Mouse (Mus musculus) megakaryocyte, embryonic 14.5 days (primary cell): Measurements from ENCODE around the gene Doc2b.

Source experiments
- FLI1 ChIP-seq: IDR thresholded peaks from 2 replicates; pipeline ENCODE4 v1.6.1; 2012; ENCODE audit warnings: low read length, inconsistent platforms, mixed read lengths
- GATA1 ChIP-seq: IDR thresholded peaks from 3 replicates; pipeline ENCODE4 v1.6.1; 2012; ENCODE audit warnings: mixed read lengths, low read length, inconsistent platforms, borderline replicate concordance

DNA sequence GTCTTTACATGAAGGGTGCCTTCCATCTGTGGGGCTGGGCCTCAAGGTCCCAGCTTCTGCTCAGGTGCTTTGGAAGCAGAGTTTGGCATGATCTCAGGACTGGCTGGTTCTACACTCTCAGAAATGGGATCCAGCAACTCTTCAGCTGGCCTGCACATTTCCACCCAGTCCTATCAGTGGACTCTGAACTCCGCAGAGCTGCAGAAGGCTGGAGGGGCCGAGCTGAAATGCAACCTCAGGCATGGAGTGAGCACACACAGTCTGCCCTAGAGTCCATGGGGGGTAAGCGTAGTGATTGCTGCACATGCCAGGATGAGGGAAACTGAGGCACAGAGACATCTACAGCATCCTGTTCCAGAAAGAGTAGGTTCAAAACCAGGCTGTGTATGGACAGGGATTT is 14.7 kb upstream of the Doc2b start:
- TF ChIP-seq GATA1 (no peak), FLI1 (no peak)
